Comparison of ENCODE assay signal across 8 mouse cellular contexts in genomic region chr5:24384407-24384806, GRCm38 (mm10). TPM values are rescaled to one million over a fixed set of nuclear protein-coding genes. Genes with fewer than 3 reads are reported as not detected.
DNase-seq lines count a peak whose midpoint lies in the region; ATAC-seq and TF ChIP-seq lines count a peak whose summit lies in the region.
"Had no signal": no experiment of that assay in that cellular context is flagged by ENCODE, and none has a peak within 500 bp of the region (broad histone marks: within the 10 kb centered on the region; RNA-seq: fewer than 3 reads in every experiment).

No protein-coding gene starts in this region.

- H3K4me3 ChIP-seq in brown adipose tissue, adult 24 weeks (ENCODE audit: insufficient read depth, low read depth, low read length), result no peak overlapping the region
- no peak overlapping the region for H3K4me3 ChIP-seq in heart, postnatal 0 days (ENCODE audit: low read depth, low read length)
- H3K4me3 ChIP-seq in liver, postnatal 0 days (ENCODE audit: low read depth, low read length), result no peak overlapping the region

- H3K27me3 ChIP-seq in heart, postnatal 0 days (ENCODE audit: control insufficient read depth, insufficient read depth, low read length), result 0 out of 2 replicates have a peak, but pooled peaks cover 6% of the 10 kb centered on the region
- peaks cover 9% of the 10 kb centered on the region for H3K27me3 ChIP-seq in liver, postnatal 0 days (ENCODE audit: insufficient read depth, low read length)

- peaks cover 9% of the 10 kb centered on the region; the same call in 1 of the 2 replicates for H3K36me3 ChIP-seq in heart, postnatal 0 days (replicated peaks; ENCODE audit: control insufficient read depth, insufficient read depth, low read length)
- H3K36me3 ChIP-seq in liver, postnatal 0 days (replicated peaks; ENCODE audit: insufficient read depth, low read length), result no peaks in the 10 kb centered on the region

- peak; percentile 25 to 61 for DNase-seq in left cerebral cortex, adult 8-10 months (ENCODE audit: low spot score in 2 of 2)
- DNase-seq in left cerebral cortex, adult 11 months (ENCODE audit: low spot score), result no peak
- peak; percentile 79 for DNase-seq in heart, postnatal 0 days (ENCODE audit: low spot score)
- no peak for DNase-seq in liver, postnatal 0 days
- no peak for DNase-seq in retina, embryonic 14.5 days (ENCODE audit: low spot score)
- DNase-seq in frontal cortex, postnatal 14 days (ENCODE audit: low spot score in 2 of 2), result no peak

- no peaks in the 10 kb centered on the region for H3K9me3 ChIP-seq in heart, postnatal 0 days (replicated peaks; ENCODE audit: control insufficient read depth, low read length)
- no peaks in the 10 kb centered on the region for H3K9me3 ChIP-seq in liver, postnatal 0 days (ENCODE audit: low read length)

- H3K27ac ChIP-seq in brown adipose tissue, adult 24 weeks (replicated peaks; ENCODE audit: low read depth, low read length), result peak overlapping the region; percentile 84
- H3K27ac ChIP-seq in heart, postnatal 0 days (ENCODE audit: low read depth), result peak overlapping the region; percentile 71
- no peak overlapping the region; the same call in 1 of the 2 replicates for H3K27ac ChIP-seq in liver, postnatal 0 days (ENCODE audit: low read depth)

- TF ChIP-seq EP300 in heart, postnatal 0 days (IDR thresholded peaks at IDR 0.05; ENCODE audit: low read depth), result peak; percentile 31; the same call in 1 of the 2 replicates
- no peak for TF ChIP-seq EP300 in liver, postnatal 0 days (IDR thresholded peaks at IDR 0.05; ENCODE audit: low read depth)

- no peak overlapping the region; the same call in 1 of the 2 replicates for H3K4me2 ChIP-seq in heart, postnatal 0 days (ENCODE audit: low read depth, low read length)
- H3K4me2 ChIP-seq in liver, postnatal 0 days (ENCODE audit: low read depth, low read length), result 0 out of 2 replicates have a peak overlapping the region, but pooled peaks have one; percentile 18

- peak; percentile 9; the same call in 1 of the 2 replicates for ATAC-seq in heart, postnatal 0 days (ENCODE audit: insufficient read depth, low read depth)
- no peak for ATAC-seq in liver, postnatal 0 days

- no peak; the same call in 1 of the 2 replicates for TF ChIP-seq CTCF in heart, postnatal 0 days (IDR thresholded peaks at IDR 0.05; ENCODE audit: low read depth)
- TF ChIP-seq CTCF in liver, postnatal 0 days (IDR thresholded peaks at IDR 0.05; ENCODE audit: low read depth), result no peak

- no peak overlapping the region for H3K9ac ChIP-seq in heart, postnatal 0 days (replicated peaks; ENCODE audit: low read depth, low read length)
- H3K9ac ChIP-seq in liver, postnatal 0 days (replicated peaks), result no peak overlapping the region

- WGBS in heart, postnatal 0 days, result 52% methylated on average over 6 of the region's 6 CpGs
- WGBS in liver, postnatal 0 days (ENCODE audit: insufficient replicate concordance), result 35% methylated on average over 6 of the region's 6 CpGs

- H3K4me1 ChIP-seq in brown adipose tissue, adult 24 weeks (ENCODE audit: control insufficient read depth, insufficient read depth, insufficient read length, low read length), result peaks cover 19% of the 10 kb centered on the region
- H3K4me1 ChIP-seq in heart, postnatal 0 days (ENCODE audit: control insufficient read depth, insufficient read depth), result peaks cover 43% of the 10 kb centered on the region
- peaks cover 48% of the 10 kb centered on the region for H3K4me1 ChIP-seq in liver, postnatal 0 days (ENCODE audit: insufficient read depth)

RNA-seq across cellular contexts. Expression of gene Atg9b, which starts 7.5 kb away (rescaled TPM):
- total RNA-seq in left cerebral cortex, adult 8-10 months (2022), result 1 to 10 TPM; 4.7 to 5.8 (median 5.1) TPM
- 5.8 and 6.2 TPM in 2 replicates for polyA plus RNA-seq in brown adipose tissue, adult 24 weeks (2012; ENCODE audit: insufficient read depth, insufficient read length, missing spikeins)
- total RNA-seq in heart, postnatal 0 days (2014; rRNA removed; ENCODE audit: low replicate concordance), result 0.15 and 0.66 TPM in 2 replicates
- polyA plus RNA-seq in heart, postnatal 0 days (2015; fragmentation: Nextera tagmentation; extraction: Ambion mirVana), result 0.34 and 0.47 TPM in 2 replicates
- polyA plus RNA-seq in liver, postnatal 0 days (2015; fragmentation: Nextera tagmentation; extraction: Ambion mirVana), result 0.25 and 0.48 TPM in 2 replicates

RNA-seq across cellular contexts. Expression of gene Abcb8, which starts 9.1 kb away (rescaled TPM):
- 10 to 100 TPM; 54.5 to 65.4 (median 58.7) TPM for total RNA-seq in left cerebral cortex, adult 8-10 months (2022)
- 107 and 122 TPM in 2 replicates for polyA plus RNA-seq in brown adipose tissue, adult 24 weeks (2012; ENCODE audit: insufficient read depth, insufficient read length, missing spikeins)
- 141 and 159 TPM in 2 replicates for total RNA-seq in heart, postnatal 0 days (2014; rRNA removed; ENCODE audit: low replicate concordance)
- 69.2 and 73.2 TPM in 2 replicates for polyA plus RNA-seq in heart, postnatal 0 days (2015; fragmentation: Nextera tagmentation; extraction: Ambion mirVana)
- 20.3 and 22.3 TPM in 2 replicates for polyA plus RNA-seq in liver, postnatal 0 days (2015; fragmentation: Nextera tagmentation; extraction: Ambion mirVana)

RNA-seq across cellular contexts. Expression of gene Nos3, which starts 19.8 kb away (rescaled TPM):
- 1 to 10 TPM; 5.8 to 8.0 (median 6.9) TPM for total RNA-seq in left cerebral cortex, adult 8-10 months (2022)
- polyA plus RNA-seq in brown adipose tissue, adult 24 weeks (2012; ENCODE audit: insufficient read depth, insufficient read length, missing spikeins), result 10.2 and 11.2 TPM in 2 replicates
- total RNA-seq in heart, postnatal 0 days (2014; rRNA removed; ENCODE audit: low replicate concordance), result 50.9 and 52.1 TPM in 2 replicates
- 21.1 and 25.6 TPM in 2 replicates for polyA plus RNA-seq in heart, postnatal 0 days (2015; fragmentation: Nextera tagmentation; extraction: Ambion mirVana)
- 1.7 and 1.8 TPM in 2 replicates for polyA plus RNA-seq in liver, postnatal 0 days (2015; fragmentation: Nextera tagmentation; extraction: Ambion mirVana)

RNA-seq across cellular contexts. Expression of gene Asic3, which starts 28.8 kb away (rescaled TPM):
- total RNA-seq in left cerebral cortex, adult 8-10 months (2022), result 1 to 10 TPM in 1 of 4 experiments, under 1 TPM in 3; 0.16 to 1.1 (median 0.34) TPM
- polyA plus RNA-seq in brown adipose tissue, adult 24 weeks (2012; ENCODE audit: insufficient read depth, insufficient read length, missing spikeins), result not detected in 2 replicates
- total RNA-seq in heart, postnatal 0 days (2014; rRNA removed; ENCODE audit: low replicate concordance), result not detected in 2 replicates
- 0.08 and 0.10 TPM in 2 replicates for polyA plus RNA-seq in heart, postnatal 0 days (2015; fragmentation: Nextera tagmentation; extraction: Ambion mirVana)
- 0.11 TPM in 1 of 2 replicates, not detected in the other for polyA plus RNA-seq in liver, postnatal 0 days (2015; fragmentation: Nextera tagmentation; extraction: Ambion mirVana)
- total RNA-seq: liver, adult 2 months had no signal

RNA-seq across cellular contexts. Expression of gene Kcnh2, which starts 33.0 kb away (rescaled TPM):
- total RNA-seq in left cerebral cortex, adult 8-10 months (2022), result 10 to 100 TPM; 33.4 to 38.9 (median 37.6) TPM
- 1.4 and 2.3 TPM in 2 replicates for polyA plus RNA-seq in brown adipose tissue, adult 24 weeks (2012; ENCODE audit: insufficient read depth, insufficient read length, missing spikeins)
- 86.1 and 120 TPM in 2 replicates for total RNA-seq in heart, postnatal 0 days (2014; rRNA removed; ENCODE audit: low replicate concordance)
- polyA plus RNA-seq in heart, postnatal 0 days (2015; fragmentation: Nextera tagmentation; extraction: Ambion mirVana), result 29.4 and 32.1 TPM in 2 replicates
- 0.05 and 0.08 TPM in 2 replicates for polyA plus RNA-seq in liver, postnatal 0 days (2015; fragmentation: Nextera tagmentation; extraction: Ambion mirVana)
- total RNA-seq: liver, adult 2 months had no signal
- polyA plus RNA-seq: liver, adult 2 months had no signal

Comparison
In these comparisons a context has a peak if more than half of its experiments do, and no peak if none do; other contexts are left out.
1. DNase-seq: peak in left cerebral cortex, adult 8-10 months (2 of 2) and heart, postnatal 0 days (single experiment); none in left cerebral cortex, adult 11 months (single experiment), liver, postnatal 0 days (single experiment), retina, embryonic 14.5 days (single experiment) and frontal cortex, postnatal 14 days (0 of 2).